Mouse (Mus musculus) monocyte, adult 2 months (primary cell): ENCODE results near the gene Gtsf2.

Experiments
- DNase-seq, 2 experiments: peaks; one replicate each; pipeline ENCODE4 v3.0.0; 2022; ENCODE audit warnings: low spot score in 2 of 2, low read depth in 1 of 2

Gtsf2 gene

DNA sequence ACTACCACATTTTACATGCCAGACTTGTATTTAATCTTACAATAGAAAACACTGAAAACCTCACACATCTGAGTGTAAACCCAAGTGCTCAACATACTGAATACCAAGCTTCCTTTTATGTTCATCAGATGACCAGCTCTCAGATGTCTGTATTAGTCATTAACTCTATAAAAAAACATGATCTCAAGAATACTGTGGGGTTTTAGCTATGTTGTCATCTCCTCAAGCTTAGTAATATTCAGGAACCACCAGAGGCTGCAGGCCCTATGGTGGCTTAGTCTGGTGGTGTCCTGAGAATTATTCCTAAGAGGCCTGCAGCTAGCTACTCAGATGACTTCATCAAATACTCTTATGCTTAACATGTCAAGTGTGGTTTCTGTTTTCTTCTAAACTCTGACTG, 54.7 kb downstream of the Gtsf2 start:
- no peak for DNase-seq
